Mouse (Mus musculus): ENCODE results near the gene Adgrv1.

Adgrv1 gene

DNA sequence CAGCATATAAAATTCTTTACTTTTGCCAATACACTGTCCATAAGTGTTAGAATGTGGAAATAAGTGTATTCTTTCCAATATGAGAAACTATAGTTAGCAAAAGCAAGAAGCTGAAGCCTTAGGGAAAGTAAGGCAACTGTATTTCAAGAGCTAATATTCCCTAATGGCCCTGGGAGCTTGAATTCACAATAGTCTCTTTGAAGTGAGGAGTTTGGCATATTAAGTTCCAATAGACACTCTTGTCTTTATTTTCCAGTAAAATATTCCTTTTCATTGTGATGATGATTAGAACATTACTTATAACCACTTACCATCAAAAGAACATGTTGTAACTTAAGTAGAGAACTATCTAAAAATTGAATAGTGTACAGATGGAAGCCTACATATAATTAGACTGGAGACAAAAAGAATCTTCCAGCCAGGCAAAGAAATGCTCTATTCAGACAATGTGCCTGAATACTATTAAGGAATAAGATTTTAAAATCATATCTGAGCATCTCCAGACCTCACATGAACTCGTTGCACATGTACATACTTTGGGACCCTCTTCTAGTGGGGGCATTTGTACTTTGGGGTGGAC is 225.0 kb downstream of the Adgrv1 start:
- DNase-seq: no peak

DNA sequence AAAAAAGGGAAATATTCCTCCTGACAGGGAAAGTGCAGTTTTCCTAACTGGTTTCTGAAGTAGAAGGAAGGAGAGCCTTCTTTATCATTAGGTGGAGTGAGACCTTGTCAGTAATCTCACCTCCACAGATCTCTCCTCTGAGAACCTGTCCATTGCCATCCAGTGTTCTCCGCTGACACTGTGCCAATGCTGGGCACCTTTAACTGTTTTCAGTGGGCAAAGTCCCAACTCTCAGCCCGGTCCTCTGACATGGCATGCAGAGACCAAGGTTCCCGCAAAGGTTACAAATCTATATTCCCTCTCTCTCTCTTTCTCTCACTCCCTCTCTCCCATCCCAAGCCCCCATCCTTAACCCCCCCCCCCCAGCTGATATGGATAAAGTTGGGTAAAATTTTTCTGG is 230.1 kb downstream of the Adgrv1 start:
- DNase-seq: no peak

GRCm38 (mm10) chr13:81402191-81402590 is 230.8 kb downstream of the Adgrv1 start:
- no peak for DNase-seq

- DNase-seq: no peak
Observed at GRCm38 (mm10) chr13:81401742-81402141, 231.2 kb downstream of the Adgrv1 start.

GRCm38 (mm10) chr13:81385597-81386362 is 247.2 kb downstream of the Adgrv1 start:
- peak; percentile 11 for DNase-seq

DNA sequence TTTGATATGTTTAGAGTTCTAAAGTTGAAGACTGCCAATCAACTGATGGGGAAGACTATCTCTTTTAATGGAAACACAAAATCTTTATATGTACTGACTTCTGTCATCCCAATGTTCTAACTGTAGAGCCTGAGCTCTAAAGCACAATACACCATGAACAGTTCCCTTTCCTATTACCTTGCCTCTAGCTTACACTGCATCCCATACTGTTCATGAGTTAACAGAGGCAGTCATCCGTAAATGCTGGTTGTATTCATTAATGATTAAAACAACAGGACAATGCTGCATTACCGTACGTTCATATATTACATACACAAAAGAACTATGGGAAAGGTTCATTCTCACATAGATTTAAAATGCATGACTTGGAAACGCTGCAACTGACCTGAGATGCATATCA is 251.1 kb downstream of the Adgrv1 start:
- DNase-seq: no peak

DNA sequence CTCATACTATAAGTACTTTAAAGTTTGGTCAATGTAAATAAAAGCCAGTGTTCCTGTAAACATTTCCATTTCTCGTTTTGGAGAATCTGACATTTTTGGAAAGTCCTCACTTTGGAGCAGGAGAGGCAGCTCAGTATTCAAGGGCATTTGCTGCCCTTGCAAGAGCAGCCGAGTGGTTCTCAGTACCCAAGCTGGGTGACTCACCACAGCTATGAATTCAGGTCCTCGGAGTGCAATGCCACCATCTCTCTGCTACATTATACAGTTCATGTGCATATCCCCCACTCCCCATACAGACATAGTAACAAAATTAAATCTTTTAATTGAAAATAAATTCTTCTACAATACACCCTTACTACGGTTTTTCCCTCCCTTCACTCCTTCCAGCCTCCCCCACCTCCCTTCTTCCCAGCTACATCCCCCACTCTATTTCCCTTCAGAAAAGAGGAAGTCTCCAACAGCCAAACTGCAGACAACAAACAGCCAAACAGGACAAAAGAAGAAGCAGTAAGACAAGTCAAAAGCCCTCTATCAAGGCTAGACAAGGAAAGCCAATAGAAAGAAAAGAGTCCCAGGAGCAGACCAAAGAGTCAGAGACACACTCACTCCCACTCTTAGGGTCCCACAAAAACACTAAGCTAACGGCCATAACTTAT is 262.0 kb downstream of the Adgrv1 start:
- no peak for DNase-seq

DNA sequence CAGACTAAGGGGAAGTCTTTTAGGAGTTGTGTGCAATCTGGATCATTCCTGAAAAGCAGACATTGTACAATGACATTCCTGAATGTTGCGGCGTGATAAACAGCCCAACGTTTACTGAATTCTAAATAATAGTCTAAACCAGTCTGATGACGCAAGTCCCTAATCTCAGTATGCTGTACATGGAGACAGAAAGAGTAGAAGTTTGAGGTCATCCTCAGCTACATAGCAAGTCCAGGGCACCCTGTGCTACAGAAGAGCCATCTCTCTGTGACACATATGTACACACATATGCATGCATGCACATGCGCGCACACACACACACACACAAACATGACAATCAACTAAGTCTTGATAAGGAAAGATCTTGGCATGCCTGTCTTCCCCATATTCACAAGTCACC is 262.8 kb downstream of the Adgrv1 start:
- no peak for DNase-seq

- no peak for DNase-seq
Observed at GRCm38 (mm10) chr13:81369564-81369963, 263.4 kb downstream of the Adgrv1 start.

GRCm38 (mm10) chr13:81368987-81369386 is 264.0 kb downstream of the Adgrv1 start:
- DNase-seq: no peak

- no peak for DNase-seq
Observed at GRCm38 (mm10) chr13:81367681-81368376, 265.1 kb downstream of the Adgrv1 start.

DNA sequence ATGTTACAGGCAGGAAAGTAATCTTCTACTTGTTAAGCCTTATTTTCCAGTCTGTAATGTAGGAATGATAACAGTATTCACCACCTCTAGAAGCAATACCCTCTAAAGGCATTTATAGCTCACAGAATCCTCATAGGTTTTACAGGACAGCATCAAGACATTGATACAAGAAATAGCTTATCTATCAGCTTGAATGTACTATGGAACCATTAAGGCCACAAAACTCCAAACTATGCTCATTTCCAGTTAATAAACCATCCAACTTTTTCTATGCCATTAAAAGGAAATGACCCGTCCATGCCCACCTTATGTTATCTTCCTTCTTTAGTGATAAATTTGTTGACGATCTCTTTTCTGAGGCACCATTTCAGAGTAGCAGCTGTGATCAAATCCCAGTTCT is 272.6 kb downstream of the Adgrv1 start:
- DNase-seq: no peak

DNA sequence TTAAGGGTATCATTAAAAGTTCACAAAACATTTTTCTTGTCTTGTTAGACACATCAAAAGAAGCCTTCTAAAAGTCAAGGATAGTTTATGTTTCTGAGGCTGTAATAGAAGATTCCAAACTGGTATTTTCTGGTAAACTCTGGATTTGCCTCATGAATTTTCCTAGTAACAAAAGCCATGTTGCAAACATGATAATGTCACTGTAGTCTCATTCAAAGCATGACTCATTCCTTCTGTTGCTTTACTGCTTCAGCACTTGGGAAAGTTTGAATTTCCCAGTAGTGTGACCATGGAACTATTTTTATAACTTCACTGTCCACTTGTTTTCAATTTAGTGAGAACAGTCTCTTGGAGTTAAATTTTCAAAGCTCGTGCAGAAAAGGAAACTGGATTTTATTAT is 274.2 kb downstream of the Adgrv1 start:
- DNase-seq: no peak

GRCm38 (mm10) chr13:81358365-81358764 is 274.6 kb downstream of the Adgrv1 start:
- no peak for DNase-seq

DNA sequence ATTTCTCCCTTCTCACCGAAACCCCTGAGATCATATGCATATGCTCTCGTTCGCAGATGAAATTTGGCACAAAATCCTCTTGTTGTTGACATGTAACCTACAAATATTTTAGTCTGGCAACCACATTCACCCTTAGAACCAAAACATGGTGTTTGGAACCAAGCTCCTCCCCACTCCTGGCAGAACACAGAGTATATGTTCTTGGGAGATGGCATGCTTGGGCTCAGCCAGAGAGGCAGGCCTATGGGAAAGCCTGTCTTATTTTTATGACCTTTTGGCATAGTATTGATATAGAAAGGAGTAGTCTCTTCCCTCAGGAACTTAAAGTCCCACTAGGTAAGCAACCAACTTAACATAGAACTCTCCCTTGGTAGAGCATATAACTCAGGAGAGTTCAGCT is 275.7 kb downstream of the Adgrv1 start:
- DNase-seq: no peak

- DNase-seq: no peak
Observed at GRCm38 (mm10) chr13:81354587-81354986, 278.4 kb downstream of the Adgrv1 start.

- no peak for DNase-seq
Observed at GRCm38 (mm10) chr13:81352296-81352695, 280.7 kb downstream of the Adgrv1 start.

DNA sequence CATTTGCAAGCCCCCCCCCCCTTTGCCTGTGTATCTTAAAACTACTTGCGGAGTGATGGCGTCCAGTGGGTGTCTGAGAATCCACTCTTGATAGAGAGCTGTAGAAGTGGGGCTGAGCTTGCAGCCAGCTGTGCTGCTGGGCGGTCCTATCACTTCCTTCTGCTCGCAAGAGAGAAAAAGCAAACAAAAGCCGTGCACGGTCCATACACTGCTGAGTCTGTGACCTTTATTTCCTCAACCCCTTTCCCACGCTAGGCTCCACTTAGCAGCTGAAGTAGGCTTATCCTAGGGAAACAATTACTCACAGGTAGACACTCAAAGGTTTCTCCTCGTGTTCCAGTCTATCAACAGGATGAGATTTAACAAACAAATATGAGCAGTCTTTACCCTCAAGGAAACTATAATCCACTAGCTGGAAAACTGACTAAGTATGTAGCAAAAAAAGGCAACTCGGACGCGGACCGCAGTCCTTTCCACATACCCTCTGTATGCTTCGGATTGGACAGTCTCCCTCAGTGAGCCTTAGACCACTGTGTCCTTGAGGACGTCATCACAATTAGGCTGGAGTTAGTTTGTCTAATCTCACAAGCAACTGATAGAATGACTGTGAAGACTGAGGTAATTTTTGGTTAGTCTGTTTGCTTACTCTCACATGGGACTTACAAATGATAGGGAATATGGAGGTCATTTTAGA is 281.3 kb downstream of the Adgrv1 start:
- no peak for DNase-seq

DNA sequence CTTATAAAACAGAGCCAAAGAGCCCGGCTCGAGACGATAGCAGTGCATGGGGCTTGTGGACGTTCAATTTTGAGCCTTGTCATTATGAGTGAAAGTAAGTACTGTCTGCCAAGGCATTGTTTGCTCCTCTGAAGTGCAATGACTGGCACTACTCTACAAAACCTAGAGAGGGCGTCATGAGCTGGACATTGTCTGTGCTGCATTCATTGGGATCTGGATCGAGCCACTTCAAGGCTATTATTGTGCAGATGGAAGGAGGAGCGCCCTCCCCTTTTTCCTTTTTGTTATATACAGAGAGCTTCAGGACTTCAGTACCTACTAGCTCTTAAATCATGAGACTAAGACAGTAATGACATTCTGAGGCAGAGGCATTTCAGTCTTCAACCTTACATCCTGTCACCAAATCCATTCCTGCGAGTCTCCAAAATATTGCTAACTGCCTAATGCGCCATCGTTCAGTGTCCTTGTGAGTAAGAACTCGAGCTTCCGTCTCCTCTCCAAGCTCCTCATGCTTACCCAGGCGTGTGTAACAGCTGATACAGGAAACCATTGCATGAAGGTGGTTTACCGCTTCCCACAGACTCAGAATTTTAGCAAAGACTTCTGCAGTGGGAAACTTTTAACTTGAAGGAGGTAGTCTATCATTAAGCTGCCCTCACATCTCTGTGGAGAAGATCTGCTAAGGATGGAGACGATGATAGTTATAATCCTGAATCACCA is 285.5 kb downstream of the Adgrv1 start:
- DNase-seq: no peak

- no peak for DNase-seq
Observed at GRCm38 (mm10) chr13:81342987-81343596, 289.9 kb downstream of the Adgrv1 start.

DNA sequence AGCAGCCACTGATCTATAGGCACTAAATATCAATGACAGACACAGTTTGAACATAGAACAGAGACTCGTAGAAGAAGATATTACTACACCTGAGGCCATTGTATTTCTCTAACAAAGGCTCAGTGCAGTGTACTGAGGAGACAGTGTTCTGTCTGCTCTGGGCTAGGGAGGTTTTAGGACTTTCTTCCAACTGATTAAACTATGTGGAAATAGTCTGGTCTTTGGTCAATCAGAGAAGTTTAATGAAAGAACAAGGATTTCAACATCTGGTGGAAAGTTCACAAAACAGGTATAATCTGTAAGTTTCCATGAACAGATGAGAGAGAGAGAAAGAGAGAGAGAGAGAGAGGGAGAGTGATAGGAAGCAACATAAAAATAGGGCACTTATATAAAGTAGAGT is 297.7 kb downstream of the Adgrv1 start:
- DNase-seq: no peak

- DNase-seq: no peak
Observed at GRCm38 (mm10) chr13:81332018-81332417, 300.9 kb downstream of the Adgrv1 start.

Measured in right cerebral cortex, postnatal 25 days (tissue).